Mouse (Mus musculus): ENCODE measurements around the gene Nav2. TPM values are rescaled to one million over a fixed set of nuclear protein-coding genes. Genes with fewer than 3 reads are reported as not detected.
A peak's percentile ranks its signal among the peaks of the same experiment; 100 is the strongest.

Gene Nav2
- total and polyA plus RNA-seq, 3 experiments, result 4.8 to 6.9 (median 6.4) TPM

- no peak for DNase-seq
Measured at GRCm38 (mm10) chr7:49515012-49515411, 606.5 kb downstream of the Nav2 start.

GRCm38 (mm10) chr7:49520504-49520903 is 612.0 kb downstream of the Nav2 start:
- DNase-seq, result no peak

- DNase-seq, result no peak
Measured at GRCm38 (mm10) chr7:49521349-49521748, 612.8 kb downstream of the Nav2 start.

GRCm38 (mm10) chr7:49521976-49522375 is 613.5 kb downstream of the Nav2 start:
- DNase-seq, result no peak

GRCm38 (mm10) chr7:49522411-49523114 is 614.0 kb downstream of the Nav2 start:
- DNase-seq, result peak; percentile 65

- no peak for DNase-seq
Measured at GRCm38 (mm10) chr7:49523115-49523445, 614.6 kb downstream of the Nav2 start.

- DNase-seq, result peak; percentile 42
Measured at GRCm38 (mm10) chr7:49523729-49524128, 615.2 kb downstream of the Nav2 start.

GRCm38 (mm10) chr7:49525348-49526100 is 617.0 kb downstream of the Nav2 start:
- no peak for DNase-seq

- no peak for DNase-seq
Measured at GRCm38 (mm10) chr7:49526101-49526499, 617.6 kb downstream of the Nav2 start.

- no peak for DNase-seq
Measured at GRCm38 (mm10) chr7:49527495-49527894, 619.0 kb downstream of the Nav2 start.

GRCm38 (mm10) chr7:49527925-49528324 is 619.4 kb downstream of the Nav2 start:
- DNase-seq, result no peak

- no peak for DNase-seq
Measured at GRCm38 (mm10) chr7:49529498-49529897, 621.0 kb downstream of the Nav2 start.

- no peak for DNase-seq
Measured at GRCm38 (mm10) chr7:49533571-49533970, 625.1 kb downstream of the Nav2 start.

GRCm38 (mm10) chr7:49534208-49534607 is 625.7 kb downstream of the Nav2 start:
- no peak for DNase-seq

- no peak for DNase-seq
Measured at GRCm38 (mm10) chr7:49538360-49538759, 629.8 kb downstream of the Nav2 start.

- no peak for DNase-seq
Measured at GRCm38 (mm10) chr7:49540181-49540580, 631.7 kb downstream of the Nav2 start.

- DNase-seq, result no peak
Measured at GRCm38 (mm10) chr7:49542135-49542534, 633.6 kb downstream of the Nav2 start.

- DNase-seq, result no peak
Measured at GRCm38 (mm10) chr7:49544775-49545705, 636.5 kb downstream of the Nav2 start.

GRCm38 (mm10) chr7:49545706-49546097 is 637.2 kb downstream of the Nav2 start:
- DNase-seq, result no peak

GRCm38 (mm10) chr7:49548397-49548796 is 639.9 kb downstream of the Nav2 start:
- DNase-seq, result no peak

GRCm38 (mm10) chr7:49553236-49553981 is 644.9 kb downstream of the Nav2 start:
- no peak for DNase-seq

- DNase-seq, result no peak
Measured at GRCm38 (mm10) chr7:49558240-49558640, 649.7 kb downstream of the Nav2 start.

All from adrenal gland, adult 2 months (tissue).